Mouse (Mus musculus): ENCODE data around the gene Vmp1. TPM values are rescaled to one million over a fixed set of nuclear protein-coding genes. Genes with fewer than 3 reads are reported as not detected.

Gene Vmp1
- polyA plus RNA-seq, 1 experiment, result 101 TPM

DNA sequence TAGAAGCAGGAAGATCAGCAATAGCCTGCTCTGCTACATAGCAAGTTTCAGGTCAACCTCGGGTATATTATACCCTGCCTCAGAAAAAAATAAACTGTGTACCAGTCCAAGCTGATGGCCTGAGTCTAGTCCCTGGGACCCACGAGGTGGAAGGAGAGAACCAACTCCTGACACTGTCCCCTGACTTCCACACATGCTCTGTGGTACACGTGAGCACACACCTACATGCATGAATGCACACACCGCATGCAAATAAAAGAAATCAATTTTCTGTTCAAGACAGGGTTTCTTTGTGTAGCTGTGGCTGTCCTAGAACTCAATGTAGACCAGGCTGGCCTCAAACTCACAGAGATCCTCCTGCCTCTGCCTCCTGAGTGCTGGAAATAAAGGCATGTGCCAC lies 125.4 kb downstream of the Vmp1 start:
- no peak overlapping the region for H3K9ac ChIP-seq (ENCODE audit: low read depth, poor library complexity, severe bottlenecking)
- H3K36me3 ChIP-seq (ENCODE audit: control insufficient read depth, insufficient read depth, low read length, poor library complexity, severe bottlenecking), result peaks cover 2% of the 10 kb centered on the region; the same call in 1 of the 2 replicates
- no peaks in the 10 kb centered on the region for H3K4me1 ChIP-seq (ENCODE audit: control insufficient read depth, insufficient read depth, low read length)
- H3K27ac ChIP-seq (ENCODE audit: insufficient read depth, low read length), result no peak overlapping the region
- no peak for TF ChIP-seq EP300 (IDR thresholded peaks at IDR 0.05; ENCODE audit: insufficient read depth, low read depth, low read length)
- no peak for TF ChIP-seq POLR2A (IDR thresholded peaks at IDR 0.05; ENCODE audit: insufficient read depth, low read length)
- no peak for TF ChIP-seq CTCF (IDR thresholded peaks at IDR 0.05; ENCODE audit: low read depth, low read length)
- no peak overlapping the region for H3K4me3 ChIP-seq (ENCODE audit: low read depth, low read length)
- H3K9me3 ChIP-seq (replicated peaks; ENCODE audit: control insufficient read depth, insufficient read depth, low read length, poor library complexity, severe bottlenecking), result no peaks in the 10 kb centered on the region
- no peaks in the 10 kb centered on the region for H3K27me3 ChIP-seq (ENCODE audit: control insufficient read depth, insufficient read depth, low read length, poor library complexity, severe bottlenecking)

DNA sequence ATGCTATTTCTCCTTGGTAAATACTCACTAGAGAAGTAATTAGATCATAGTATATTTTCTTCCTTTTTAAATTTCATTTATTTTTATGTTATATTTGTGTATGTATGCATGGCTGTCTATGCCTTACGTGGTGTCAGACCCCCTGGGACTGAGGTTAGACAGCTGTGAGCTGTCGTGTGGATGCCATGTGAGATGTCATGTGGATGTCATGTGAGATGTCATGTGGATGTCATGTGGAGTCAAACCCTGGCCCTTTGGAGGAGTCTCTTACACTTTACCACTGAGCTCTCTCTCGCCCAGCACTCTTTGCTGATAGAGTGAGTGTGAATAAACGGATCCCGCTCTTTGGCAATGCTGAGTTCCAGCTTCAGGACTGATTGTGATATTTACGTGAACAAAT lies 130.1 kb downstream of the Vmp1 start:
- TF ChIP-seq CTCF (IDR thresholded peaks at IDR 0.05; ENCODE audit: low read depth, low read length) (no peak), EP300 (IDR thresholded peaks at IDR 0.05; ENCODE audit: insufficient read depth, low read depth, low read length) (no peak), POLR2A (IDR thresholded peaks at IDR 0.05; ENCODE audit: insufficient read depth, low read length) (no peak)
- no peak overlapping the region for H3K4me3 ChIP-seq (ENCODE audit: low read depth, low read length)
- no peaks in the 10 kb centered on the region for H3K9me3 ChIP-seq (replicated peaks; ENCODE audit: control insufficient read depth, insufficient read depth, low read length, poor library complexity, severe bottlenecking)
- peaks cover 5% of the 10 kb centered on the region; the same call in 1 of the 2 replicates for H3K36me3 ChIP-seq (ENCODE audit: control insufficient read depth, insufficient read depth, low read length, poor library complexity, severe bottlenecking)
- H3K27me3 ChIP-seq (ENCODE audit: control insufficient read depth, insufficient read depth, low read length, poor library complexity, severe bottlenecking), result no peaks in the 10 kb centered on the region
- no peak overlapping the region for H3K9ac ChIP-seq (ENCODE audit: low read depth, poor library complexity, severe bottlenecking)
- no peak overlapping the region for H3K27ac ChIP-seq (ENCODE audit: insufficient read depth, low read length)
- H3K4me1 ChIP-seq (ENCODE audit: control insufficient read depth, insufficient read depth, low read length), result no peaks in the 10 kb centered on the region

DNA sequence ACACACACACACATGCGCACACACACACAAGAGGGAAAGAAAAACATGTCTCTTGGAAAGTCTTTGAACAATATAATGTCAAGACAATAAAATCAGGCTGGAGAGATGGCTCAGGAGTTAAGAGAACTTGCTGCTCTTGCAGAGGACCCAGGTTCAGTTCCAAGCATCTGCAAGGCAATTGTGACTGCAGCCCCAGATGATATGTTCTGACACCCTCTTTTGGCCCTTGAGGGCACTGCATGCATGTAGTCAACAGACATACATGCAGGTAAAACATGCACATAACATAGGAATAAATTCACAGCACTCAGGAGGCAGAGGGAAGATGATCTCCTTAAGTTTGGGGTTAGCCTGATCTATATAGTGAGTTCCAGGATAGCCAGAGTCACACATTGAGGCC lies 136.2 kb downstream of the Vmp1 start:
- no peaks in the 10 kb centered on the region for H3K4me1 ChIP-seq (ENCODE audit: control insufficient read depth, insufficient read depth, low read length)
- H3K27me3 ChIP-seq (ENCODE audit: control insufficient read depth, insufficient read depth, low read length, poor library complexity, severe bottlenecking), result no peaks in the 10 kb centered on the region
- no peak overlapping the region for H3K9ac ChIP-seq (ENCODE audit: low read depth, poor library complexity, severe bottlenecking)
- no peak overlapping the region for H3K27ac ChIP-seq (ENCODE audit: insufficient read depth, low read length)
- peaks cover 2% of the 10 kb centered on the region; the same call in 1 of the 2 replicates for H3K36me3 ChIP-seq (ENCODE audit: control insufficient read depth, insufficient read depth, low read length, poor library complexity, severe bottlenecking)
- TF ChIP-seq POLR2A (IDR thresholded peaks at IDR 0.05; ENCODE audit: insufficient read depth, low read length) (no peak), EP300 (IDR thresholded peaks at IDR 0.05; ENCODE audit: insufficient read depth, low read depth, low read length) (no peak), CTCF (IDR thresholded peaks at IDR 0.05; ENCODE audit: low read depth, low read length) (no peak)
- H3K4me3 ChIP-seq (ENCODE audit: low read depth, low read length), result no peak overlapping the region
- no peaks in the 10 kb centered on the region for H3K9me3 ChIP-seq (replicated peaks; ENCODE audit: control insufficient read depth, insufficient read depth, low read length, poor library complexity, severe bottlenecking)

DNA sequence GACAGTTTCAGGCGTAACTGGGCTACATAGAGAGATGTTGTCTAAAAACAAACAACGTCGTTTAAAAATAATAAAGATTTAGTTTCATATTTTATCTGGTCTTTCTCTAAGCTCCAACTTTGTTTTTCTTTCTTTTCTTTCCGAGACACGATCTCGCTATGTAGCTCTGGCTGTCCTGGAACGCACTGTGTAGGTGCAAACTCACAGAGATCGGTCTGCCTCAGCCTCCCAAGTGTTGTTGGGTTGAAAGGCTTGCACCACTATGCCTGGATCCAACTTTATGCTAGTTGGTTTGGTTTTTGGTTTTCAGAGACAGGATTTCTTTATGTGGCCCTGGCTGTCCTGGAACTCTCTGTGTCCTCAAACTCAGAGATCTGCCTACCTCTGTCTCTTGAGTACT lies 138.1 kb downstream of the Vmp1 start:
- Histone ChIP-seq H3K27ac (ENCODE audit: insufficient read depth, low read length) (no peak overlapping the region), H3K27me3 (ENCODE audit: control insufficient read depth, insufficient read depth, low read length, poor library complexity, severe bottlenecking) (no peaks in the 10 kb centered on the region)

DNA sequence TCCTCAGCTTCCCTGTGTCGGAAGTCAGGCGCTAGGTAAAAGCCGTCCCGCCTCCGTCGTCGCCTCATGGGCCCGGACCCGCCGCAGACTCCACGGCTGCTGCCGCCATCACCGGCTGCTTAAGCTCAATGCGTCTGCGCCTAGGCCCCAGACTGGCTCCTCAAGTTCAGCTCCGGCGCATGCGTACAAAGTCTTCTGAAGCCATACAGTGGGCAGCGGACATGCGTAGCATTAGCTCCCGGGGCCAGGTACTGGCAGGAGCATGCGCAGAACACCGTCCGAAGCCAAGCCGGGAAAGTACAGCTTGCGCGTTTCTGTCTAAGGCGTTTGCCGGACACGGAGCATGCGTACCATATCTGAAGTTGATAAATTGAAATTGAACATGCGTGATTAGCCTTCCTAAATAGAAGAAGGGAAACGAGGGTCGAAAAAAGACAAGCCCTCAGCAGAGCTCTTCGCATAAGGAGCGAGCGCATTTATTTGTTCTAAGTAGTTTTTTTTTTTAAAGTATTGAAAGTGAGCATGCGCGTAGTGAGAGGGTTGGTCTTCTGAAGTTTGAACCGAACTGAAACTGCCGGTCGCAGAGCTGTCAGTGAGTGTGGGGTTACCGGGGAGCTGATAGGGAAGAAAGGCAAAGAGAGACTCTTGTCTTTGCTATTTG lies 138.9 kb downstream of the Vmp1 start, which contains the start of the genes Rps6kb1 and Tubd1:
Gene Rps6kb1, minus strand, starts transcription at position 167 of the 661 bp plus-strand sequence.
Gene Tubd1, plus strand, starts transcription at position 353 of the 661 bp plus-strand sequence.
- no peaks in the 10 kb centered on the region for H3K27me3 ChIP-seq (ENCODE audit: control insufficient read depth, insufficient read depth, low read length, poor library complexity, severe bottlenecking)
- no peak within 1 kb of the TSS for H3K27ac ChIP-seq (ENCODE audit: insufficient read depth, low read length)
- peak within 1 kb of the TSS; percentile 92 for H3K9ac ChIP-seq (ENCODE audit: low read depth, poor library complexity, severe bottlenecking)
- no peaks in the 10 kb centered on the region for H3K4me1 ChIP-seq (ENCODE audit: control insufficient read depth, insufficient read depth, low read length)
- TF ChIP-seq POLR2A (IDR thresholded peaks at IDR 0.05; ENCODE audit: insufficient read depth, low read length) (peak; percentile 79), CTCF (IDR thresholded peaks at IDR 0.05; ENCODE audit: low read depth, low read length) (no peak), EP300 (IDR thresholded peaks at IDR 0.05; ENCODE audit: insufficient read depth, low read depth, low read length) (no peak)
- no peaks in the 10 kb centered on the region for H3K9me3 ChIP-seq (replicated peaks; ENCODE audit: control insufficient read depth, insufficient read depth, low read length, poor library complexity, severe bottlenecking)
- 0 out of 2 replicates have a peak, but pooled peaks cover 4% of the 10 kb centered on the region for H3K36me3 ChIP-seq (ENCODE audit: control insufficient read depth, insufficient read depth, low read length, poor library complexity, severe bottlenecking)
- peak within 1 kb of the TSS; percentile 92 for H3K4me3 ChIP-seq (ENCODE audit: low read depth, low read length)

More for the DNA sequence above, 138.1 kb downstream of the Vmp1 start:
- H3K9ac ChIP-seq (ENCODE audit: low read depth, poor library complexity, severe bottlenecking), result peak overlapping the region; percentile 92
- H3K36me3 ChIP-seq (ENCODE audit: control insufficient read depth, insufficient read depth, low read length, poor library complexity, severe bottlenecking), result peaks cover 4% of the 10 kb centered on the region; the same call in 1 of the 2 replicates
- H3K4me3 ChIP-seq (ENCODE audit: low read depth, low read length), result peak overlapping the region; percentile 55
- H3K9me3 ChIP-seq (replicated peaks; ENCODE audit: control insufficient read depth, insufficient read depth, low read length, poor library complexity, severe bottlenecking), result no peaks in the 10 kb centered on the region
- H3K4me1 ChIP-seq (ENCODE audit: control insufficient read depth, insufficient read depth, low read length), result no peaks in the 10 kb centered on the region
- TF ChIP-seq POLR2A (IDR thresholded peaks at IDR 0.05; ENCODE audit: insufficient read depth, low read length) (no peak), CTCF (IDR thresholded peaks at IDR 0.05; ENCODE audit: low read depth, low read length) (no peak), EP300 (IDR thresholded peaks at IDR 0.05; ENCODE audit: insufficient read depth, low read depth, low read length) (no peak)

DNA sequence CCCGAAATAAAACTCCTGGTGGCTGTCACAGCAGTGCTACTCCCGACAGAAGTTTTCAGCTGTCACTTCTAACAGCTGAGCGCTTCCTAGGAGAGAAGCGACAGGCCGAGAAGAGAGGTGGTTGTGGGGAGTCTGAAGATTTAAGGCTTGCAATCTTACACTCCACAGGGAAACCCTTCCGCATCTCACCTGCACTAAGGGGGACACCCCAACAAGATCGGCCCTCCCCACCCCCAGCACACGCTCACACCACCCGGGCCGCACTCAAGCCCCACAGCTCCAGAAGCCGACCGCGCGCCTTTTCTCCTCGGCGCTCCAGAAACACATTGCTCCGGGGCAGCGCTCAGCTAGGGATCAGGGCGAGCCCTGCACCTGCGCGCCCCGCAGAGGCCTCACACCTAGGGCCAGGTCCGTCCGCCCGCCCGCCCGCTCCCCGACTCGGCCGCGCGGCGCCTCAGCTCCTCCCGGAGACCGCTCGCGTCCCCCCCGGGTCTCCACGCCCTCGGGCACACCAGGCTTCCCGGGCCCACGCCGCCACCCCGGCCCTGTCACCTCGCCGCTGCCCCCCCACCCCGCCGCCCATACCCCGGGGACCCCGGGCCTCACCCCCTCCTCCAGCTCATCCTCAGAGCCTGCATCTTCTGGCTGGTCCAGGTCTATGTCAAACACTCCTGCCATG lies 139.5 kb downstream of the Vmp1 start:
- H3K36me3 ChIP-seq (ENCODE audit: control insufficient read depth, insufficient read depth, low read length, poor library complexity, severe bottlenecking), result 0 out of 2 replicates have a peak, but pooled peaks cover 2% of the 10 kb centered on the region
- no peaks in the 10 kb centered on the region for H3K27me3 ChIP-seq (ENCODE audit: control insufficient read depth, insufficient read depth, low read length, poor library complexity, severe bottlenecking)
- H3K4me1 ChIP-seq (ENCODE audit: control insufficient read depth, insufficient read depth, low read length), result no peaks in the 10 kb centered on the region
- no peak overlapping the region for H3K27ac ChIP-seq (ENCODE audit: insufficient read depth, low read length)
- peak overlapping the region; percentile 92 for H3K9ac ChIP-seq (ENCODE audit: low read depth, poor library complexity, severe bottlenecking)
- peak overlapping the region; percentile 92 for H3K4me3 ChIP-seq (ENCODE audit: low read depth, low read length)
- TF ChIP-seq POLR2A (IDR thresholded peaks at IDR 0.05; ENCODE audit: insufficient read depth, low read length) (no peak), EP300 (IDR thresholded peaks at IDR 0.05; ENCODE audit: insufficient read depth, low read depth, low read length) (no peak), CTCF (IDR thresholded peaks at IDR 0.05; ENCODE audit: low read depth, low read length) (no peak)
- no peaks in the 10 kb centered on the region for H3K9me3 ChIP-seq (replicated peaks; ENCODE audit: control insufficient read depth, insufficient read depth, low read length, poor library complexity, severe bottlenecking)

Measured in ES-Bruce4 (cell line).